Mouse (Mus musculus) stomach, postnatal 0 days (tissue): ENCODE measurements around the gene Nbea.

ENCODE experiments used
- CTCF ChIP-seq: IDR thresholded peaks from 2 replicates; pipeline ENCODE4 v1.5.1; 2016; ENCODE audit warnings: antibody characterized with exemption, low read depth, mild to moderate bottlenecking, moderate library complexity
- EP300 ChIP-seq: optimal IDR thresholded peaks from 2 replicates; pipeline ENCODE3; 2016; ENCODE audit warnings: antibody characterized with exemption

- TF ChIP-seq CTCF (no peak), EP300 (no peak)
These were observed 165.0 kb downstream of the Nbea start for GRCm38 (mm10) chr3:56018494-56018893.
